Mouse (Mus musculus) left cerebral cortex, adult 8-10 months (tissue): ENCODE measurements around the gene Ttc21b. TPM values are rescaled to one million over a fixed set of nuclear protein-coding genes. Genes with fewer than 3 reads are reported as not detected.
A peak's percentile ranks its signal among the peaks of the same experiment; 100 is the strongest.

Experiments
- DNase-seq, 2 experiments: peaks; one replicate each; pipeline ENCODE4 v3.0.0; 2022; ENCODE audit warnings: low spot score in 2 of 2
- total RNA-seq, 4 experiments: library from RNA; stranded (reverse); gene quantifications; 2 replicates each; pipeline ENCODE4 v1.2.4; 2022

Ttc21b gene
- total RNA-seq, 4 experiments from 2014 or later: 8.1 to 10.5 (median 9.3) TPM

GRCm38 (mm10) chr2:66173134-66173533 lies 83.3 kb downstream of the Ttc21b start:
- DNase-seq: no peak

- no peak for DNase-seq
These were observed 84.8 kb downstream of the Ttc21b start for GRCm38 (mm10) chr2:66171643-66172042.

- no peak for DNase-seq
These were observed 85.7 kb downstream of the Ttc21b start for GRCm38 (mm10) chr2:66170721-66171120.

GRCm38 (mm10) chr2:66165025-66165424 lies 91.4 kb downstream of the Ttc21b start:
- no peak for DNase-seq

- DNase-seq: peak in 1 of 2 experiments; percentile 15
These were observed 98.1 kb downstream of the Ttc21b start for GRCm38 (mm10) chr2:66158140-66158915.

GRCm38 (mm10) chr2:66151436-66151835 lies 105.0 kb downstream of the Ttc21b start:
- no peak for DNase-seq

- no peak for DNase-seq
These were observed 105.9 kb downstream of the Ttc21b start for GRCm38 (mm10) chr2:66150531-66150930.

- DNase-seq: no peak
These were observed 107.7 kb downstream of the Ttc21b start for GRCm38 (mm10) chr2:66148654-66149230.

GRCm38 (mm10) chr2:66146473-66146872 lies 109.9 kb downstream of the Ttc21b start:
- DNase-seq: no peak

GRCm38 (mm10) chr2:66144770-66145169 lies 111.6 kb downstream of the Ttc21b start:
- DNase-seq: no peak

- DNase-seq: no peak
These were observed 113.1 kb downstream of the Ttc21b start for GRCm38 (mm10) chr2:66143284-66143683.

GRCm38 (mm10) chr2:66142711-66143110 lies 113.7 kb downstream of the Ttc21b start:
- DNase-seq: no peak

- no peak for DNase-seq
These were observed 114.1 kb downstream of the Ttc21b start for GRCm38 (mm10) chr2:66142268-66142667.

GRCm38 (mm10) chr2:66140246-66140645 lies 116.2 kb downstream of the Ttc21b start:
- no peak for DNase-seq

Other genes starting within 250 kb of the Ttc21b start
- gene Galnt3, start 131.6 kb downstream of the Ttc21b start, total RNA-seq: 1 to 10 TPM; 2.1 to 3.2 (median 2.5) TPM
- 100 to 1,000 TPM; 108 to 135 (median 114) TPM for gene Scn1a, start 184.2 kb upstream of the Ttc21b start, total RNA-seq